Mouse (Mus musculus) midbrain, postnatal 0 days (tissue): ENCODE measurements around the gene Kdm4b. TPM values are rescaled to one million over a fixed set of nuclear protein-coding genes. Genes with fewer than 3 reads are reported as not detected.

Experiments
- ATAC-seq: fragments of 200-750 bp; cut with Nextera tagmentation; 2 replicates; pipeline ENCODE4 v1.8.0; 2017; ENCODE audit warnings: moderate number of reproducible peaks, mild to moderate bottlenecking, moderate TSS enrichment, moderate library complexity; ENCODE audit not compliant: low FRiP score
- DNase-seq: peaks from one replicate; pipeline ENCODE4 v3.0.0-alpha.2; 2015; ENCODE audit warnings: low spot score
- H3K27ac ChIP-seq: fragments of 300-500 bp; sonication (generic); 2 replicates; pipeline ENCODE4 v1.5.1; 2014; ENCODE audit warnings: low read depth, mild to moderate bottlenecking, low read length, mixed read lengths
- H3K27me3 ChIP-seq: fragments of 300-500 bp; sonication (generic); 2 replicates; pipeline ENCODE4 v1.6.1; 2014; ENCODE audit warnings: low read length, control low read depth, mixed read lengths; ENCODE audit not compliant: insufficient read depth
- H3K36me3 ChIP-seq: fragments of 300-500 bp; sonication (generic); 2 replicates; pipeline ENCODE4 v1.6.1; 2014; ENCODE audit warnings: low read length, control low read depth, mixed read lengths; ENCODE audit not compliant: insufficient read depth
- H3K4me1 ChIP-seq: fragments of 300-500 bp; sonication (generic); 2 replicates; pipeline ENCODE4 v1.6.1; 2014; ENCODE audit warnings: mild to moderate bottlenecking, control low read depth, antibody characterized with exemption, low read length, mixed read lengths; ENCODE audit not compliant: insufficient read depth
- H3K4me2 ChIP-seq: fragments of 300-500 bp; sonication (generic); 2 replicates; pipeline ENCODE4 v1.6.1; 2014; ENCODE audit warnings: low read depth, mild to moderate bottlenecking, low read length, mixed read lengths; ENCODE audit not compliant: poor library complexity, severe bottlenecking
- H3K4me3 ChIP-seq: fragments of 300-500 bp; sonication (generic); 2 replicates; pipeline ENCODE4 v1.5.1; 2014; ENCODE audit warnings: low read depth, mild to moderate bottlenecking, low read length, moderate library complexity
- H3K9ac ChIP-seq: fragments of 300-500 bp; sonication (generic); replicated peaks from 2 replicates; pipeline ENCODE4 v1.6.1; 2014; ENCODE audit warnings: mild to moderate bottlenecking, low read length, moderate library complexity, mixed read lengths; ENCODE audit not compliant: poor library complexity, severe bottlenecking
- H3K9me3 ChIP-seq: fragments of 300-500 bp; sonication (generic); 2 replicates; pipeline ENCODE4 v1.6.1; 2016; ENCODE audit warnings: low read length, control low read depth
- CTCF ChIP-seq: IDR thresholded peaks from 2 replicates; pipeline ENCODE4 v1.5.1; 2016; ENCODE audit warnings: antibody characterized with exemption, mild to moderate bottlenecking
- WGBS: fragments of 180-500 bp; shearing (Covaris S2); extraction: QIAGEN DNeasy Blood & Tissue Kit; methylation state at CpG from one replicate; pipeline ENCODE4 v1.1.7; 2014; 5-methylcytosine and 5-hydroxymethylcytosine counted together
- microRNA-seq: library from miRNA; unstranded; fragments of <30 nt; microRNA quantifications from one replicate; pipeline ENCODE4, GENCODE M21; 2016; ENCODE audit warnings: borderline number of aligned reads
- polyA plus RNA-seq: library from polyadenylated mRNA; unstranded; fragments of >200 nt; fragmentation: Nextera tagmentation; extraction: Ambion mirVana; gene quantifications from 2 replicates; pipeline ENCODE4 v1.2.1, GENCODE M21; 2015
- total RNA-seq: library from RNA; depleted of rRNA; stranded (reverse); fragments of >200 nt; gene quantifications from 2 replicates; pipeline ENCODE4 v1.2.3, GENCODE M21; 2014; rRNA removed

The Kdm4b gene
- total and polyA plus RNA-seq, 2 experiments from 2014 or later = 45.6 to 140 TPM

DNA sequence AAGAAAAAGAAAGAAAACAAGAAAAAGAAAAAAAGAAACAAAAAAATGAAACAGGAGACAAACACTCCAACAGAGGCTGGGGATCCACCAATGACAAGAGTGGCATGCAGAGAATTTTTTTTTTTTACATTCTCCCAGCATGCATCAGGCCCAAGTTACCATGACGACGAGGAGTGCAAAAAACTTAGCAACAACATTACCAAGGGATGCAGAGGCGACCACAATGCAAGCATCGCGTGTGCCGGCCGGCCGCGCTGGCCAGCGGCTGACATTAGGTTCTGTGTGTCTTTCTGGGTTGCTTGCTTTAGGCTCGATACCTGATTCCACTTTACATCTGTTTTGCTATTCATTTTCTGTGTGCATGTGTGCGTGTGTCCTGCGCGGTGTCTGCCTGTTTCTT, 119.5 kb downstream of the Kdm4b start:
- Histone ChIP-seq H3K4me1 (no peaks in the 10 kb centered on the region), H3K27me3 (no peaks in the 10 kb centered on the region), H3K9me3 (no peaks in the 10 kb centered on the region), H3K4me2 (no peak overlapping the region), H3K27ac (peak overlapping the region; percentile 55; the same call in 1 of the 2 replicates), H3K36me3 (peaks cover 64% of the 10 kb centered on the region), H3K4me3 (no peak overlapping the region), H3K9ac (no peak overlapping the region)
- DNase-seq = peak; percentile 84
- TF ChIP-seq CTCF = no peak
- ATAC-seq = peak; percentile 45; the same call in 1 of the 2 replicates
- WGBS = 23% methylated on average over 14 of the region's 14 CpGs

DNA sequence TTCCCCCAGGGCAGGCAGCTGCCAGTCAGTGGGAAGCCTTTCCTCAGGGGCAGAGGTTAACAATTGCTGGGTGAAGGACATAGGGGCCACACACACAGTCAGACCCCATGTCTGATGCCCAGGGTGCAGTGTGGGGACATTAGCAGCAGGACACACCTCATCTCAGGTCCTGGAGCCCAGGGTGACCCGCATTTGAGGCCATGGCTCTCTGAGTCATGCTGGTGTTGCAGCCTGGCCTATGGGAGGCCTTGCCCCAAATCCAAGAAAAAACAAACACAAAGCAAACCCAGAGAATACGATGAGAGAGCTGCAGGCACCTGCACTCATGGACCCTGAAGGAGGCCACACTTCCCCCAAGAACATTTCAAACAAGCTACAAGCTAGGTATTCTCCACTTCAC, 121.9 kb downstream of the Kdm4b start:
- Histone ChIP-seq H3K27ac (no peak overlapping the region), H3K4me2 (no peak overlapping the region), H3K4me1 (no peaks in the 10 kb centered on the region), H3K36me3 (peaks cover 77% of the 10 kb centered on the region), H3K9me3 (no peaks in the 10 kb centered on the region), H3K9ac (no peak overlapping the region), H3K27me3 (no peaks in the 10 kb centered on the region), H3K4me3 (no peak overlapping the region)
- no peak for TF ChIP-seq CTCF
- DNase-seq (no peak), ATAC-seq (no peak)
- 74% methylated on average over 2 of the region's 2 CpGs for WGBS

Small RNA genes lying within 50 kb of the gene (microRNA-seq; reads per million reads assigned to microRNA genes)
- 6.0 reads per million, percentile 12 among the genes with 10 or more reads in this experiment for gene Mir6977

Other genes with a start within 250 kb of the Kdm4b start
- 59.6 and 72.1 TPM in 2 replicates for gene Hdgfl2, start 246.4 kb upstream of the Kdm4b start, total RNA-seq
- 120 and 123 TPM in 2 replicates for gene Hdgfl2, start 246.4 kb upstream of the Kdm4b start, polyA plus RNA-seq
- gene Plin4, start 216.3 kb upstream of the Kdm4b start, total RNA-seq = 0.42 and 0.55 TPM in 2 replicates
- 0.04 and 0.05 TPM in 2 replicates for gene Plin4, start 216.3 kb upstream of the Kdm4b start, polyA plus RNA-seq
- gene Plin5, start 208.5 kb upstream of the Kdm4b start, total RNA-seq = 4.3 and 4.5 TPM in 2 replicates
- gene Plin5, start 208.5 kb upstream of the Kdm4b start, polyA plus RNA-seq = 4.8 and 5.9 TPM in 2 replicates
- gene Lrg1, start 204.1 kb upstream of the Kdm4b start, total RNA-seq = 0.47 and 0.49 TPM in 2 replicates
- gene Lrg1, start 204.1 kb upstream of the Kdm4b start, polyA plus RNA-seq = 0.43 and 0.66 TPM in 2 replicates
- 90.5 and 106 TPM in 2 replicates for gene Sema6b, start 185.7 kb upstream of the Kdm4b start, total RNA-seq
- gene Sema6b, start 185.7 kb upstream of the Kdm4b start, polyA plus RNA-seq = 15.6 and 17.4 TPM in 2 replicates
- gene Tnfaip8l1, start 163.6 kb upstream of the Kdm4b start, total RNA-seq = 15.1 and 17.9 TPM in 2 replicates
- gene Tnfaip8l1, start 163.6 kb upstream of the Kdm4b start, polyA plus RNA-seq = 8.4 and 9.9 TPM in 2 replicates
- 41.7 and 49.3 TPM in 2 replicates for gene Mydgf, start 142.1 kb upstream of the Kdm4b start, total RNA-seq
- 75.8 and 82.5 TPM in 2 replicates for gene Mydgf, start 142.1 kb upstream of the Kdm4b start, polyA plus RNA-seq
- gene Dpp9, start 107.2 kb upstream of the Kdm4b start, total RNA-seq = 24.6 and 29.7 TPM in 2 replicates
- gene Dpp9, start 107.2 kb upstream of the Kdm4b start, polyA plus RNA-seq = 19.4 and 19.7 TPM in 2 replicates
- 43.2 and 45.3 TPM in 2 replicates for gene Fem1a, start 69.3 kb upstream of the Kdm4b start, total RNA-seq
- gene Fem1a, start 69.3 kb upstream of the Kdm4b start, polyA plus RNA-seq = 13.8 and 14.2 TPM in 2 replicates
- 3.1 and 3.7 TPM in 2 replicates for gene Ticam1, start 49.3 kb upstream of the Kdm4b start, total RNA-seq
- 0.91 and 1.1 TPM in 2 replicates for gene Ticam1, start 49.3 kb upstream of the Kdm4b start, polyA plus RNA-seq
- gene Plin3, start 33.2 kb upstream of the Kdm4b start, total RNA-seq = 8.1 and 12.4 TPM in 2 replicates
- 9.6 and 12.1 TPM in 2 replicates for gene Plin3, start 33.2 kb upstream of the Kdm4b start, polyA plus RNA-seq
- gene Arrdc5, start 25.8 kb upstream of the Kdm4b start, total RNA-seq = not detected in 2 replicates
- not detected in 2 replicates for gene Arrdc5, start 25.8 kb upstream of the Kdm4b start, polyA plus RNA-seq
- gene Uhrf1, start 22.7 kb upstream of the Kdm4b start, total RNA-seq = 5.9 and 10.0 TPM in 2 replicates
- gene Uhrf1, start 22.7 kb upstream of the Kdm4b start, polyA plus RNA-seq = 4.7 and 4.9 TPM in 2 replicates
- 716 and 795 TPM in 2 replicates for gene Ptprs, start 150.4 kb downstream of the Kdm4b start, total RNA-seq
- gene Ptprs, start 150.4 kb downstream of the Kdm4b start, polyA plus RNA-seq = 208 and 225 TPM in 2 replicates
- not detected in 2 replicates for gene Znrf4, start 186.4 kb downstream of the Kdm4b start, total RNA-seq
- gene Znrf4, start 186.4 kb downstream of the Kdm4b start, polyA plus RNA-seq = not detected in 2 replicates
- gene Gm20219, start 228.3 kb downstream of the Kdm4b start, total RNA-seq = 0.22 TPM in 1 of 2 replicates, not detected in the other
- 0.26 and 0.56 TPM in 2 replicates for gene Gm20219, start 228.3 kb downstream of the Kdm4b start, polyA plus RNA-seq